Mouse (Mus musculus) brain, adult 2 months (tissue): Measurements from ENCODE around the gene Mrpl4.

ENCODE experiments used
- DNase-seq: peaks from one replicate; pipeline ENCODE4 v3.0.0; 2011; ENCODE audit warnings: low read depth, low spot score

The Mrpl4 gene

DNA sequence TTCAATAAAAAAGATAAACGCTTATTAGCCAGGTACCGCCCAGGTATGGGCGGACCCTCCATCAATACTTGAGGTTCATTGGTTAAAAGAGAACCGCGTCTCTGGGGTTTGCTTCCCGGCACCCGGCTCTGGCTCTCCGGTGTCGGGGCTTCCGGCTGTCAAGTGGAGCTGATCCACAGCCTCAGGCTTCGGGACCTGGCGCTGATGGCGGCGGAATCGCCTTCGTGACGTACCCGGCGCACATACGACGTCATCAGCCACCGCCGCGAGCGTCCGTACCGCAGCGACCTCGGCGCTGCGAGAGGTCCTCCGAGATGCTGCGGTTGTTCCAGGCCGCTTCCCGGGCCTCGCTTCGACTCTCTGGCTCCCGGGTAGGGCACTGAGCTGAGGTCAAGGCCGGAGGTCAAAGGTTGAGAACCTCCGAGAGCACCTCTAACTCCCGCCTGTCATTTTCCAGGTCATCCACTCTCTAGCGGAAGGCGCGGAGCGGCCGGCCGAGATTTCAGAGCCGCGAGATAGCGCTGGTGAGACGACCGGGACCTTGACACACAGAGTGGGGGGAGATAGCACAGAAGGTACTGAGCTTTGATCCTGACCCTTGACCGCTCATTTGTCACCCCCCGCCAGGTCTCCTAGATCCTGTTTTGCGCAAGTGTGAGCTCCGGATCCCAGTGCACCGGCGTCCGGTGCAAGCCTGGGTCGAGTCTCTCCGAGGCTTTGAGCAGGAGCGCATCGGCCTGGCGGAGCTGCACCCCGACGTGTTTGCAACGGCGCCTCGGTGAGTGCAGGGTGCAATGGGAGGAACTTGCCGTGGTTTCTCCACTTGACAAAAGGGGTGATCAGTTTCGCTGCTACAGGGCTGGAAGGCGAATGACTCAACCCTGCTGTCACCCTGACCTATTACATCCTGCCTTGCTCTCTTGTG lies at the start of gene Mrpl4:
Gene Mrpl4, plus strand, starts transcription at position 112 of the 925 bp plus-strand sequence.
- peak; percentile 97 for DNase-seq

- DNase-seq = no peak
Measured at GRCm38 (mm10) chr9:20956989-20957388, 45.5 kb upstream of the Mrpl4 start.

GRCm38 (mm10) chr9:20959430-20959938 lies 43.1 kb upstream of the Mrpl4 start, which contains the start of gene Dnmt1:
TSS of gene Dnmt1 (minus strand) at chr9:20959888.
- DNase-seq = no peak

DNA sequence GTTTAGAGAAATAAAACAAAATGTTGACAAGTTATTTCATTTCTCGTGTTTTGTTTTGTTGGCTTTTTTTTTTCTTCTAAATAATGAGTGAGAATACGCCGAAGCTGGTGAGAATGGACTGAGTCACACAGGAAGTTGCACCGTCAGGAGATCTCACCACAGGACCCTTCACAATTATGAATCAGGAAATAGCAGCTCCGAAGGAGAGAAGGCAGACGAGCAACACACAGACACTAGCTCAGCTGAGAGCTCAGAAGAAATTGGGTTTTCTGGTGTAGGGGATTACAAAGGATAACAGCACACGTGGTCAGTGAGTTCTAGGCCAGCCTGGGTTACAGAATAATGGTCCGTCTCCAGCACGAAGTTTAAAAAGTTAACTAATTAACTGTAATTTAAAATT lies 41.0 kb upstream of the Mrpl4 start:
- DNase-seq = no peak

DNA sequence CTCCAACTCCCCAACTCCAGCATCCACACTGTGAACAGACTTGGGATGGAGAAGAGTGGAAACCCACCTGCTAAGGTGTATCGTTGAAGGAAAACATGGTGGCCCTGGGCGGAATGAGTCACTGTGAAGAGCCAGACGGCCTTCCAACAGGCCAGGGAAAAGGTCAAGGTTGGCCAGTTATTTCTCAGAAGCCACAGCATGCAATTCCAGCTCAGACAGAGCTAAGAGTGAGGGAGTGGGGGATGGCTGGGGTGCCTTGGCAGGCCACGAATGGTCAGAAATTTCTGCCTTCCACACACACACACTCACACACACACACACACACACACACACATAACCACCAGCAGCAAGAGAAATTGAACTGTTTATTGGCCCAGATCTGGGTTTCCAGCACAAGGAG lies 36.9 kb upstream of the Mrpl4 start:
- DNase-seq = no peak

GRCm38 (mm10) chr9:20966008-20966407 lies 36.5 kb upstream of the Mrpl4 start:
- DNase-seq = no peak

GRCm38 (mm10) chr9:20966747-20967146 lies 35.8 kb upstream of the Mrpl4 start:
- DNase-seq = no peak

DNA sequence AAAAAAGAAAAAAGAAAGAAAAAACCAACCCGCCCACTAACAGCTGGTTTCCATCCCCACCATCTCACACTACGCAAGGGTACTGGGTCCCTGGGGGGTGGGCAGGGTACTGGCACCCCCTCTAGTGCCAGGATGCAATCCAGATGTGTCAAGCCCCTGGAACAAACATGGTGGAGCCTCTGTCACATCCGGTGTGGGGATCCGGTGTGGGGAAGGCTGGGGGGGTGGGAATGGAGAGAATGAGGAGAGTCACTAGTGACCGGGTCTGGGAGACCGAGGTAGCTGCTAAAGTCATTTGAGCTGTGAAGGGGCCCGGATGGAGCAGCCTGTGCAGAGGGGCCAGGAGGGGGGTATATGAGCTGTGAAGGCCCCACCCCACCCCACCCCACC lies 30.8 kb upstream of the Mrpl4 start:
- peak; percentile 20 for DNase-seq

DNA sequence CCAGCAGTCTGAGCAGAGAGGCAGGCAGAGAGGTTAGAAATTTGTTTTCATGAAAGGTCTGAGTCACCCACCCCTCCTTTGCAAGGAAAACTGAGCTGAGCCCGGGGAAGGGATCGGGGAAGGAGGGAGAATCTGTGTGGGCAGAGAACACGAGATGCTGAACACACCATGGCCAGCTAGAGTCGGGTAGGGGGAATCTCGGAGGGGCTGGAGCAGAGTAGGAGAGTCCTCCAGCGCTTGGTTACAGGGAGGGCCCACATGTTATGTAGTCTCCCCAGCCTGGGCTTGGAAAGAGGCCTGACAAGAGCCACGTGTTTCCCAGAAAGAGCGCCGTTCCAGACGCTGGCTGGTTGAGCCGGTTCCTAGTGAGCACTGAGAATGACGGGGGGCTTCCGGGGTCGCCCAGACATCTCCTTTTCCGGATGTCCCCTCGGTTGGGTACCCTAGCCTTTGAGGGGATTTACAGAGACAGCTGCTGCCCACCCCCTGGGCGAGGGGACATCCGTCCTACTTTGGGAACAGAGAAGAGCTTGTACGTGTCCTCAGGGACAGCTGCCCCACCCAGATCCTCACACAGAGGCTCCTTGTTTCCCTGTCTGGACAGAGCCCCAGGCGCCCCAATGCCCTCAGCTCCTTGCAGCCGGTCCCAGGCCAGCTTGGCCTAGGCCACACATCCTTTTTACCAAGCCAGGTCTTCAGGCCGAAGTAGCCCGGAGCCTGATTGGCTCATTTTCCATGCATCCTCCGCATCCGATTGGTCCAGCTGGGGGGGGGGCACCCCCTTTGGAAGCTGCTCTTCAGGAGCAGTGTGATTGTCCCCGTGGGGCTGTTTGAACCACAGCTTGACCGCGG lies 30.2 kb upstream of the Mrpl4 start:
- DNase-seq = peak; percentile 84

- no peak for DNase-seq
Measured at GRCm38 (mm10) chr9:20973001-20973681, 29.4 kb upstream of the Mrpl4 start.

DNA sequence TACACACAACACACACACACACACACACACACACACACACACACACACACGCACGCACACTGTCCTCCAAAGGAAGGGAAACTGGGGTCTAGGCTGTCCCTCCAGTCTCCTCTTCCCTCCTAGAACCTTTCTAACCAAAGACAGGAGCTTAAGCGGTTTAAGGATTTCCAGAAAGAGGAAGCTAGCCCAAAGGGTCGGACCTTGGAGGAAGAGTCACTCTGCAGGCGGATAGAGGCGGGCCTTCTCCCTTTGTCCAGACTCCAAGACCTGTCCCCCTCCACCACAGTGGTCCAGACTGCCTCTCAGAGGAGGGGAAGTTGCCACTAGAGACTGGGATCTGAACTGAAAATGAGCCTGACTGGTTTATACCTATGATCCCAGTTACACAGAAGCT lies 28.9 kb upstream of the Mrpl4 start:
- DNase-seq = no peak

GRCm38 (mm10) chr9:20975431-20976215 lies 26.9 kb upstream of the Mrpl4 start:
- DNase-seq = peak; percentile 45

DNA sequence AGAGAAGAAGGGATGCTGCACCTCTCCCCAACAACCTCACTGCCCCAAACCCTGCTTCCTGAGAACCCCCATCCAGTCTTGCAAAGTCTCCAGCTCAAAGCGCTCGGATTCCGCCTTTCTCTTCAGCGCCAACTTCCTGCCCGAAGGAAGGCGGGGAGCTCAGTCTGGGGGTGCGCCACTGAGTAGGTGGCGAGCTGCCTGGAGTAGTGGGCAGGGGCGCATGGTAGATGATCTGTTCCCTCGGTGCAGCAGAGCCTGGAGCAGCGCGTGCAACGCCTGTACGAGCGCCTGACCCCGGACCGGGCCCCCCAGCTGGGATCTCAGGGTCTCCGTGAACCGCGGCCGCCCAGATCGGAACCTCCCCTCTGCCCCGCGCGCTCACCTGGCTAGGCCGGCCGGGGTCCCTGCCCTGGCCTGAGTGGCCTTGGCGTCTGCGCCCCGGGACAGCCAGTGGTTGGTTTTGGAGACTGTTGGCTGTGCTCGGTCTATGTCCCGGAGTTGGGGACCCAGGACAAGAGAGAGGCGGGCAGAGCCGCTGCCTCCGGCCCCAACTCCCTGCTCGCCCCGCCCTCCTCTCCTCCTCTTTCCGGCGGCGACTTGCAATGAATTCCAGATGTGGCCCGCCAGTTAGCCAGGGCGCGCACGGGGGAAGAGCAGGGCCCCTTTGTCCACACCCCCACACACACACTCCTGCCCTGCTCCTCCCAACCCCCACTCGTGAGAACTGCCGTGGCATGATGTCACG lies 26.1 kb upstream of the Mrpl4 start, which contains the start of gene S1pr2:
Gene S1pr2, minus strand, starts transcription at position 566 of the 745 bp plus-strand sequence.
- DNase-seq = peak; percentile 50

- DNase-seq = no peak
Measured at GRCm38 (mm10) chr9:20976961-20977689, 25.4 kb upstream of the Mrpl4 start.

DNA sequence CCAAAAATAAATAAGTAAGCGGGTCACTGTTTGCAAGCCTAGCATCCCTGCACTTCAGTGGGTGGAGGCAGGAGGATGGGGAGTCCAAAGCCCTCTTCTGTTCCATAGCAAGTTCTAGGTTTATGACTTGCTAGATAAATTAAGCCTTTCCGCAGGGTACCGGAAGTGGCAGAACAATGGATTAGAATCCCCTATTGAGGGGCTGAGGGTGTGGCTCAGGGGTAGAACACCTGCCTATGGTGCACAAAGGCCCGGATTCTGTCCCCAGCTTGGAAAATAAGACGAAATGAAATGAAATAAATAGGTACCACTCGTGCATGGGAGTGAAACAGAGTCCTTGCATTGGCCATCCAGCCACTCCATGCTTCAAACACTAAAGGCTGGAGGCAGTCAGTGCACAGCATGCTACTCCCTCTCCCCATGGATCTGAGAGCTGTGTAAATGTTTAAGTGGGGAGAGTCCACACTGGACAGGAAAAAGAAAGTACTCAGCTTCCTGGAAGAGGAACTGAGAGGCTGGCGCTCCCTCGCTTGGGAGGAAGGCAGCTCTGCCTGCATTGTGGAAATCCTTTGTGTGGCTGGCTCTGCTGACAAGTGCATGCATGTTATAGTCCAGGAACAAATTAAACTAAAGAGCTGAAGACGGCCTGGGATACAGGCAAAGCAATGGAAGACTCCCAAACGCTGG lies 24.0 kb upstream of the Mrpl4 start:
- no peak for DNase-seq

GRCm38 (mm10) chr9:20979181-20979580 lies 23.4 kb upstream of the Mrpl4 start:
- no peak for DNase-seq

DNA sequence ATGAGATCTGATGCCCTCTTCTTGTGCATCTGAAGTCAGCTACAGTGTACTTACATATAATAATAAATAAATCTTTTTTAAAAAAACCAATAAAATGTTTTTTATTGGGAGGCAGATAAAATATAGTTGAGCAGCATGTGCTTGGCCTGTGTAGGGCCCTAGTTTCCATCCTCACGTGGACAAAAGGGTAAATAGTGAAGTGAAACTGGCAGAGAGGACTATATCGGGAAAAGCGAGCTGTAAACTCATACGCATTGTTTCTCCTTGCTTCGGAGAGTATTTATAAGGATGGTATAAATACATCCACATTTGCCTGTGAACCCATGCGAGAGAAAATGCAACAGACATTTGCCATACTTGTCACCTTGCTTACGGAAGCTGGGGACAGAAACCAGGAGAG lies 22.8 kb upstream of the Mrpl4 start:
- DNase-seq = no peak

- DNase-seq = no peak
Measured at GRCm38 (mm10) chr9:20982171-20982570, 20.4 kb upstream of the Mrpl4 start.

GRCm38 (mm10) chr9:20983169-20983568 lies 19.4 kb upstream of the Mrpl4 start:
- DNase-seq = no peak
